Mouse (Mus musculus) left cerebral cortex, adult 8-10 months (tissue): ENCODE measurements around the gene Med9. TPM values are rescaled to one million over a fixed set of nuclear protein-coding genes. Genes with fewer than 3 reads are reported as not detected.

Experiments used
- DNase-seq, 2 experiments: peaks; one replicate each; pipeline ENCODE4 v3.0.0; 2022; ENCODE audit warnings: low spot score in 2 of 2
- total RNA-seq, 4 experiments: library from RNA; stranded (reverse); gene quantifications; 2 replicates each; pipeline ENCODE4 v1.2.4; 2022

The Med9 gene
- 10 to 100 TPM; 40.9 to 45.4 (median 42.7) TPM for total RNA-seq

- DNase-seq, result peak; percentile 94
These were observed at the start of gene Med9 for GRCm38 (mm10) chr11:59947752-59948400. Gene Med9 (plus strand): TSS chr11:59948206.

GRCm38 (mm10) chr11:59899711-59900685 is 48.0 kb upstream of the Med9 start:
- no peak for DNase-seq

DNA sequence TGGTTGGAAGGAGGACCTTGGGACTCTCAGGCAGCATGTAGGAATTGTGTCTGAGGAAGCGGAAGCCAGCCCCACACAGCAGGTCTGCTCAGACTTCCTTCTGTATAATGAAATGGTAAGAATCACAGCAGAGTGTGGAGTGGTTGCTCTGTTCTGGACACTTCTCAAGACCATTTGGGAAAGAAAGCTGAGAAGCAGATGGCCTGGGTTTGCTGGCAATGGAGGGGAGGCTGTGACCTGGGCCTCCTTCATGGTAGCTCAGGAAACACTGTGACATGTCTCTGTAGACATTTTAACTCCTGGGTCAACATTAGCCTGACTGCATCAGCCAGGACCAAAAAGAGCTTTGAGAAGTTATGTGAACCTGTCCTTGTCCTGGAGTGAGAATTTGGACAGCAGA is 47.0 kb upstream of the Med9 start:
- no peak for DNase-seq

- DNase-seq, result no peak
These were observed 45.8 kb upstream of the Med9 start for GRCm38 (mm10) chr11:59902045-59902726.

- no peak for DNase-seq
These were observed 41.4 kb upstream of the Med9 start for GRCm38 (mm10) chr11:59906521-59907123.

- DNase-seq, result no peak
These were observed 39.6 kb upstream of the Med9 start for GRCm38 (mm10) chr11:59908446-59908845.

- DNase-seq, result no peak
These were observed 37.4 kb upstream of the Med9 start for GRCm38 (mm10) chr11:59910586-59910985.

- no peak for DNase-seq
These were observed 36.5 kb upstream of the Med9 start for GRCm38 (mm10) chr11:59911523-59911922.

GRCm38 (mm10) chr11:59913702-59914101 is 34.3 kb upstream of the Med9 start:
- DNase-seq, result no peak

DNA sequence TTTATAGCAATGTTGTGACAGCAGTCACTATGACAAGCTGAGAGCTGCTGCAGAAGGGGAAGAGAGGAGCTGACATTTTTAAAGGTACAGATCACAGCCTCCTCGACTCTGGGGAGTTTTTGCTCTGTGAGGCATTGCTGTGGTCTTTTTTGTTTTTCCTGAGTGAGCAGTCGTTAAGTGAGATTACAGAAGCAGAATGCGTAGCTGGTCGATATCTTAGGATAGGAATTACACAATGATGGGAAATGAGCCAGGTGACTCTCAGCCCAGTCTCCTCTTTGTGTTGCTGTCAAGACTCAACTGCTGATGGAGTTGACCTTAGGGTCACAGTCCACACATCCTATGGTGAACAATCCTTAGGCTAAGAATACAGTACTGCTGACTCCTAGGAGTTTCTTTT is 30.0 kb upstream of the Med9 start:
- no peak for DNase-seq

- DNase-seq, result no peak
These were observed 28.6 kb upstream of the Med9 start for GRCm38 (mm10) chr11:59919401-59919800.

GRCm38 (mm10) chr11:59920331-59920730 is 27.7 kb upstream of the Med9 start:
- no peak for DNase-seq

DNA sequence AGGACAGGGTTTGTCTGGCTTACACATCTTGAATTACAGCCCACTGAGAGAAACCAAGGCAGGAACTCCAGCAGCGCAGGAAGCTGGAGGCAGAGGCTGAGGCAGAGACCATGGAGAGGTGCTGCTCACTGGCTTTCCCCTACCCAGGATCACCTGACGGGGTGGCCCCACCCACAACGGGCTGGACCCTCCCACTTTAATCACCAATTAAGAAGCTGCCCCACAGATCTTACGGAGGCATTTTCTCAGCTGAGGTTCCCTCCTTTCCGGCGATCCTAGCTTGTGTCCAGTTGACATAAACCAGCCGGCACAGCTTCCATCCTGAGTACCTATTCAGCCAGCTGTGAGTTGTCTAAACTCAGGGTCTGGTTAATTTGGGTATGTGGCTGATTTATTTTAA is 26.7 kb upstream of the Med9 start:
- no peak for DNase-seq

DNA sequence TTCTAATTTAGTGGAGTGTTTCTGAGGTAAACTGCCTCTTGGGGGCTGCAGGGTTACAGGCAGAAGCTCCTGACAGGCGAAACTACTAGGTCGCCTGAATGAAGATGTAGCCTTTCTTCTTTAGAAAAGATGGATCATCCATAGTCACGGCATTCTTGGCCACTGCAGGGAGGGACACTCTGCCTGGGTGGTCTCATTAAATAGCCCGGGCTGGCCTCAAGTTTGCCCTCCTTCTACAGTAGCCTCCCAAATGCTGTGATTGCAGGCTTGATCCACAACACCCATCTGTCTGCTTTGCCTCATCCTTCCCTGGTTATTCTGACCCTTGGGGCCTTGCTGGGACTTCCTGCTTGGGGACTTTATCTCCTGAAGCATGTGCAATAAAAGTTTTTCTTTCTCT is 18.0 kb upstream of the Med9 start:
- no peak for DNase-seq

GRCm38 (mm10) chr11:59932560-59933337 is 15.3 kb upstream of the Med9 start:
- no peak for DNase-seq

- no peak for DNase-seq
These were observed 14.1 kb upstream of the Med9 start for GRCm38 (mm10) chr11:59933943-59934342.

- no peak for DNase-seq
These were observed 11.0 kb upstream of the Med9 start for GRCm38 (mm10) chr11:59937023-59937422.

GRCm38 (mm10) chr11:59937615-59938014 is 10.4 kb upstream of the Med9 start:
- DNase-seq, result no peak

DNA sequence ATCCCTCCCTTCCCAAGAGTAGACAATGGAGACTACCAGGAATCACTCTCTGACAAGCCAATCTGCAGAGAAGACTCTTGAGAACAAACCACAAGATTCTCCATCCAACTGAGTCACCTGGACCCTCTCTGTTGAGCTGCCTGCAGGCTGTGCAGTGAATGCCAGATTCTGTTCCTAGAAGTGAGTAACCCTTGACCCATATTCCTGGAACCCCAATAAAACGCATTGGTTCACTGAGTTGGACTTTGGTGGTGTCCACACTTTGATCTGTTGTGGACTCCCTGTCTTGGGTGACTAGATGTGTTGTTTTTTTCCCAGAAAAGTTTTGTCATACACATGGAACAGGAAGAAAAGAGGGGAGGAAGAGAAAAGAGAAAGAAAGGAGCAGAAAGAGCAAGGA is 8.2 kb upstream of the Med9 start:
- DNase-seq, result no peak

DNA sequence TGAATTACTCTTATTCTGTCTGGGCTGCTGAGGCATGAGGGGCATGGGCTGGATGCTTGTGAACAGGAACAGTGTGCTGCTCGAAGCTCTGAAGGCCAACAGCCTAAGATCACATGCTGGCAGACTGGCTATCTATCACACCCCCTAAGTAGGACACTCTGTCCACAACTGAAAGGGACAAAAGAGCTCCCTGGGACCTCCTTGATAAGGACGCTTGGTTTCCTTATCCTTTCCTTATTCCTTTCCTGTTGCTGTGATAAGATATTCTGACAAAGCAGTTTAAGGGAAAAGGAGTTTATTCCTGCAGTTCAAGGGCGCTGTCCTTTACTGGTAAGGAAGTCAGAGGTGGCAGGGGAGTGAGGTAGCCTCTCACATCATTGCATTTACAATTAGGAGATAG is 7.4 kb upstream of the Med9 start:
- no peak for DNase-seq

- DNase-seq, result no peak
These were observed 6.6 kb upstream of the Med9 start for GRCm38 (mm10) chr11:59941391-59941790.
